Mouse (Mus musculus) cerebellum, adult 18-20 months (tissue): ENCODE data around the gene Pdk2.
"Not testable (repeated sequence)": the region's sequence is repeated elsewhere in the genome, so short reads cannot be mapped to it uniquely, and the experiment has no call there.

ENCODE experiments used
- DNase-seq, 2 experiments: peaks; one replicate each; pipeline ENCODE4 v3.0.0; 2021

The Pdk2 gene

DNA sequence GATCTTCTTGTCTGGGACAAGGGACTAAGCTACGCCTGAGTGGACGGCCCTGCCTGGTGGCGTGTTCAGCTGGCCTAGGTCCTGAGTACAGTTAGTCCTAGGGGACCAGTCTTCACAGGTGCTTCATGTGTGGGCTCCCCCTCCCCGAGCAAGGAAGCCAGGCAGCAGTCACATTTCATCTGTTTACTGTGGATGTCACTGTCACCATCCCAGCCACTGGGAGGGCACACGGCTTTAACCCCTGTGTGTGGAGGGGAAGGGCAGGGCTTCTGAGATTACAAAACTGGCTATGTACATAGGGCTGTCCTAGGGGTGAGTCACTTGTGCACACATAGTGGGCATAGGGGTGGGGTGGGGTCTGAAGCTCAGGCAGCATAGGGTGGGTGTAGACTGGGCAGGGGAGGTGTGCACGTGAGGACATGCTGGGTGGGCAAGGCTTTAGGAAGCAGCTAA, 15.0 kb downstream of the Pdk2 start:
- no peak for DNase-seq

DNA sequence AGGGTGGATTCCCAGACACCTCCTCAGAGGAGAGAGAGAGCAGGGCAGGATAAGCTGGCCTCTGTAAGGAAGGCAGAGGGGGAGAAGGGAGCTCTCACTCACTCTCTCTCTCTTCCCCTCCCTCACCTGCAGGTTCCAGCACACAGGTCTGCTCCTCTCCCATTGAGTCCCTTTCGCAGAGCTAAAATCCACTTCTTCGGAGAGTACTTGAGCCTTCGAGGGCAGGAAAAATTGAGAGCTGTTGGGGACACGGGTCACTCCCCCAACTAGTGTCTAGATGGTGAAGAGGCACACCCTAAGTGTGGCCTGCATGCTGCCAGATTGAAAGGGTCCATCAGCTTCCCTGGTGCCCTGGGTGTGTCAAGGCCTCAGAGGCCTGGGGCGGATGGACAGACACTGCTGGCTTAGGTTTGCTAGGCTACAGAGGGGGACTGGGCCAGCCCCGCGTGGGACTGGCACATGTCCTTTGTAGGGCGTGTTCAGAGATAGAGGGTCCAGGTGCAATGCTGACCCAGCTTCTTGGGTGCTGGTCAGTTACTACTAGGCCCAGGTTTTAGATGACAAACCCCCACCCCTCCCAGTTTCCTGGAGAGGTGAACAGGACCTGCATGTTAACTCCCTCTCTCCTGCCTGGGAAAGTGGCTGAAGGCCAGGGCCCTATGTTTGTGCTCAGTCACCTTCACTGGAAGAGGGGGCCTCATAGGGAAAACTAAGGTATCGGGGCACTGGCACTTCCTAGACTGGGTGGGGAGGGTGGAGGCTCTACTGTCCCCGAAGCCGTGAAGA, 15.7 kb downstream of the Pdk2 start:
- no peak for DNase-seq

DNA sequence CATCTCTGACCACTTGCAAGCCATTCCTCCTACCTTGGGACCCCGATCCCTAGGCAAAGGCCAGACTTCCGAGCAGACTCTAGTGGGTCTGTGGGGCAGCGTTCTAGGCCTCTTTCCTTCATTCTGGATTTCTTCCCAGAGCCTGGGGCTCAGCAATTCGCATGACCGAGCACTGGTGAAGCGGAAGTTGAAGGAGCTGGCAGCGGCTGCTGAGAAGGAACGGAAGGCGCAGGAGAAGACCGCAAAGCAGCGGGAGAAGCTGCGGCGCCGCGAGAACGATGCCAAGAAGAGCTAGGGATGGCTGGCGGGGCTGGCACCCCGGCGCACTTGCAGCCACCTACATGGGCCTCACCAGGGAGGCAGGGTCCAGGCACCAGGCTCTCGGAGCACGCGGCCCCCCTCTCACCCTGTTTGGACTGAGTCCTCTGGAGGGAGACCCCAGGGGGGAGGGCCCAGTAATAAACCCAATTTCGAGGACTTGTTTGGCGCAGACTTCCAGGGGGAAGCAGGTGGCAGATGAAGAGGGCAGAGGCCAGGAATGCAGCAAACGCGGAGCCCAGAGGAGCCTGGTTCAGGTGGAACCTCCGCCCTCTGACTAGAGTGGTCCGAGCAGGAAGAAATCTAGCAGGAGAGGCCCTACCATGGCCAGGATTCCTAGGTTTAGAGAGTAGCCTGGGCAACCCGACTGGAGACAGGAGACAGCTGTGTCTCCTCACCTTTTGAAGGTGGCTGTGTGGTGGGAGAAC, 16.5 kb downstream of the Pdk2 start:
- DNase-seq = peak; percentile 90 to 91

DNA sequence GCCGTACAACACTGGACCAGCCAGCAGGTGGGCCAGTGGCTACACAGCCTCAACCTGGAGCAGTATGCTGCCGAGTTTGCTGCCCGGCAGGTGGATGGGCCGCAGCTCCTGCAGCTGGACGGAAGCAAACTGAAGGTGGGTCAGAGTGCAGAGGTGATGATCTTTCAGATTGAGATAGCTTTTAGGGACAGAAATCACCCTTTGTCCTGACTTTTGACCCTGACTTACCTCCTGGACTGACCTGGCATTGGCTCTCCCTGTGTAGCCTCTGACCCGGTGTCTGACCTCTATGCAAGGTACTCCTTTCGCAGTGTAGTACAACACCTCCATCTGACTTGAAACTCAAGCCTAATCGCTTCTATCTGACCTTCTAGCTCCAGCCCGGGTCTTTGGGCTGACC, 17.7 kb downstream of the Pdk2 start:
- DNase-seq = no peak

DNA sequence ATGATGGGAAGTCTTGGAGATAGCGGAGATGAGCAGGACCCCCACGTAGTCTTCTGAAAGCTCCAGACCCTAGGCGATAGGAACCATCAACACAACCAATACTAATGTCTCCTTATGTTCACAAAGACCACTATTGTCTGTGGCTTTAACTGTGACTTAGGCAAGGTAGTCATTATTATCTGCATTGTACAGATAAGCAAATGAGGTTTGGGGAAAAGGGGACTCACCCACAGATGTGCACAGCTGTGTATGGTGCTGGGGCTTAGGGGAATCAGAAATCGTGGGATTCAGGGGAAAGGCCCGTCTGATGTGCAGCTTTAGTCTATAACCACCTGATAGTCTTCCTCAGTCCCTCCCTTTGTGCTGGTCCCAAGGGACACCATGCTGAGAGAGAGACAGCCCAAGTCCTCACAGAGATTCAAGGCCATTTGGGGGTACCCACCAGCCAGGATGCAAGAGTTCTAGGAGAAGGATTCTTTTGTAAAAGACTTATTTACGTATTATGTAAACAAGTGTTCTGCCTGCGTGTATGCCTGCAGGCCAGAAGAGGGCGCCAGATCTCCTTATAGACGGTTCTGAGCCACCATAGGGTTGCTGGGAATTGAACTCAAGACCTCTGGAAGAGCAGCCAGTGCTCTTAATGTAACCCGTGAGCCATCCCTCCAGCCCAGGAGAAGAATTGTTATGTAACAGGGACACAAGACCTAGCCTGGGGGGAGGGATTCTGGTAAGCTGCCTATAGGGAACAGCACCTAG, 18.7 kb downstream of the Pdk2 start:
- DNase-seq = no peak

DNA sequence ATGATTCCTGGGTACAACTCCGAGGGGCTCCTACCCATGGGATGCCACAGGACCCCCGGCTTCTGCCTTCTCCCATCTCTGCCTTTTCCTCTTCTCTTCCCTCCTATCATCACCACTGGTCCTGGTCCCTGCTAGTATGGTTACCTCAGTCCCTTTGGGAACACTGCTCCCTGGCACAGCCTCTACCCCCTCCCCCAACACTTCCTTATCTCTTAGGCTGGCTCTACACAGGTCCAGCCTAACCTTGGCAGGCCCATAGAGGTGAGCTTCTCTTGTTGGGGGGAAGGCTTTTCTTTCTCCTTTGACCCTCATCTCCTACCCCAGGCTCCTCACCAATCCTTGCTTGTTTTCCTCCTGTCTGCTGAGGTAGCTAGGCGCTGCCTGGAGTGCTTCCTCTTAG, 25.7 kb downstream of the Pdk2 start:
- DNase-seq = no peak

DNA sequence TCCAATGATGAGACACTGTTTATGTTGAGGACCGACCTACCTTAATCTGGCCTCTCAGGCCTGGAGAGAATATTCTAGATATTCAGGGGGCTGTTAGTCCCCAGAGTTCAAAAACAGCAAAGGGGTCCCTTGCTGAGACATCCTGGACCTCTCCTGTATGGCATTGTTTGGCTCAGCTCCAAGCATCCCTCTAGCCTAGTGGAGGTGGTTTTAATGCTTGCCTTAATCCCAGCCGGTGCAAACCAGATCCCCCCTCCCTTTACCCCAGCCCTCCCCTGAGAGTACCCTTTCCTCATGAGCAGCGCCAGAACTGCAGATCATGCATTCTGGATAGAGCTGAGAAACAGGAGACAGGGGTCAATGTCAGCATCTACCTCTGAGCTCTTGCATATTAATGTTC, 28.7 kb downstream of the Pdk2 start:
- DNase-seq = peak in 1 of 2 experiments; percentile 28

DNA sequence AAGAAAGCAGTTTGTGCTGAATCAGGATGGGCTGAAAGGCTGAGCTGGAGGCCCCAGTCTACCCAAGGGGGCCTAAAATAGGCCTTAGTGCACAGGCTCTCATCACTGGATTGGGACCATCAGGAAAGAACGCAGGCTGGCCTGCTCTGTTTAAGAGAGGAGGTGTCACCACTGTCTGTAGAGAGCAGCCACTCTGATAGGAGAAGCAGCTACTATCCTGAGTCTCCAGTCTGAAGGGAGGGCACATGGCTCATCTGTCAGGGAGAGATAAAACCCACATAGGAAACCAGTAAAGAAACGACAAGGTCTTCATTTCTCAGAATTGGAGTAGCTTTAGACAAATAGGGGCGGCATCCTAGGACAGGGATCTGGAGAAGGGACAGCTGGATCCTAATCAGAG, 29.1 kb downstream of the Pdk2 start:
- no peak for DNase-seq

DNA sequence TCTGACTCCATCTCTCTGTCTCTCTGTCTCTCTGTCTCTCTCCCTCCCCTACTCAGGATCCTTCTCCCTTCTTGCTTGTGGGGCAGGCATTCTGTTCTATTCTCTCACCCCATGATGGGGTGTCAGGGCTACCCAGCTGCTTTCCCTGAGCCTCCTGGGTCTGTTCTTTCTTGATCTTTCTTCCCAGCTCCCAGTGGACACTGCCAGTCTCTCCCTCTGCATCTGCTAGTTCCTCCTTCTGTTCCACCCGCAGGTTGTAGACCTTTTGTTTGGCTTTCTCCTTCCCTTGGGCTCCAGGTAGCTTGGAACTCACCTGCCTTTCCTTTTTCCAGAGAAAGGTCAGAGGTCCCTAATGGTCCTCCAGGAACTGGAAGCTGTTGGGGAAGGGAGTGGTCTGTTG, 29.7 kb downstream of the Pdk2 start:
- DNase-seq = no peak

DNA sequence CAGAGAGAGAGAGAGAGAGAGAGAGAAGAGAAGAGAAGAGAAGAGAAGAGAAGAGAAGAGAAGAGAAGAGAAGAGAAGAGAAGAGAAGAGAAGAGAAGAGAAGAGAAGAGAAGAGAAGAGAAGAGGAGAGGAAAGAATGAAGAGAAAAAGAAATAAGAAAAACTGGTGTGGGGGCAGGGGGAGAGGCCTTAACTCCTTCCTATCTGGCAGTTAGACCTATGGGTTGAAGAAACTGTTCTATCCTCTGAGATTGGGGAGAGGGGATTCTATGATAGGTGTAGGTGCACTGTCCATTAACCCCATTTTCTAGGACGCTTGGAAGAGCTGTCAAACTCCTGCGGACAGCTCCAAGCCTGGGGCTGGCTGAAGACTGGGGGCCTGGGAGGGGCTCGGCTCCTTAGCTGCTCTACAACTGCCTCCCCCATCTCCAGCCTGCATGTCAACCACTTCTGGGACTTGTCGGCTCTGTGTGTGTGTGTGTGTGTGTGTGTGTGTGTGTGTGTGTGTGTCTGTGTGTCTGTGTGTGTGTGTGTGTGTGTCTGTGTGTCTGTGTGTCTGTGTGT, 30.2 kb downstream of the Pdk2 start:
- not testable (repeated sequence) for DNase-seq

DNA sequence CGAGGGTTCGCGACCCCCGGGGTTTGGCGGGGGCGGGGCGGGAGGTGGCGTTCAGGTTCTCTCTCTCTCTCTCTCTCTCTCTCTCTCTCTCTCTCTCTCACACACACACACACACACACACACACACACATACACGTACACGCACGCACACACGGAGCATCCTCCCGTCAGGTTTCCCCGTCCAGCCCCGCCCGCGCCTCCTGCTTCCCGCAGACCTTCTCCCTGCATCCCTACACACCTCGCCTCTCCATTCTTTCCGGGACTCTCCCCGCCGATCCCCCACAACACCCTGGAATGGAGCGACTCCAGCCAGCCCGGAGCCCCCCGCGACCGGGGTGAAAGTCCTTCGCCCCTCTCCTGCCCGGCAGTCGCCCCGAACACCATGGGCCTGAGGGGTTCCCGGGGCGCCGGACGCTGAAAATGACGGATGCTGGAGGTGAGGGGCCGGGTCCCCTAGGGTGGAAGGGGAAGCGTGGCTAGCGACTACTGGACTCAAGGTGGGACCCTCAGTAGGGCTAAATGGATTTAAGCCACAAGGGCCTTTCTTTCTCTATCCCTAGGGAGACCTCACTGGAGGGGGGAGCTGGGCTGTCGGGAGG, 30.9 kb downstream of the Pdk2 start:
- peak; percentile 79 to 82 for DNase-seq

DNA sequence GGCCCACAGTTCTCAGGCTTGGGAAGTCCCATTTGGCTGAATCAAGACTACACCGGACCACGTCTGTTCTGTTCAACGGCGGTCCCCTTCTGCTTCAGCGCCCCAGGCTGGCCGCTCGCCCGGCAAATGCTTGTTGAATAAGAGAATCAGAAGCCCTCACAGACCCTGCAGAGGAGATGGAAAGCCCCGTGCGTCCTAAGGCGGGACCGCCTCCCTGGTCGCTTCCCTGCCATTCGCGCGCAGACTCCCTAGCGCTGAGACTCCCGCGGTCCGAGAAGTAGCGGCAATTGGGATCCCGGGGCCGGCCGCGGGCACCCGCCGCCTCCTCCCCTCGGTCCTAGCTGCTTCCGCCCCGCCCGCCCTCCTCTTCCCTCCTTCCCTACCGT, 31.5 kb downstream of the Pdk2 start, which contains the start of gene Samd14:
Samd14 (plus strand) TSS at position 251 of the 386 bp plus-strand sequence.
- DNase-seq = peak; percentile 67 to 74

DNA sequence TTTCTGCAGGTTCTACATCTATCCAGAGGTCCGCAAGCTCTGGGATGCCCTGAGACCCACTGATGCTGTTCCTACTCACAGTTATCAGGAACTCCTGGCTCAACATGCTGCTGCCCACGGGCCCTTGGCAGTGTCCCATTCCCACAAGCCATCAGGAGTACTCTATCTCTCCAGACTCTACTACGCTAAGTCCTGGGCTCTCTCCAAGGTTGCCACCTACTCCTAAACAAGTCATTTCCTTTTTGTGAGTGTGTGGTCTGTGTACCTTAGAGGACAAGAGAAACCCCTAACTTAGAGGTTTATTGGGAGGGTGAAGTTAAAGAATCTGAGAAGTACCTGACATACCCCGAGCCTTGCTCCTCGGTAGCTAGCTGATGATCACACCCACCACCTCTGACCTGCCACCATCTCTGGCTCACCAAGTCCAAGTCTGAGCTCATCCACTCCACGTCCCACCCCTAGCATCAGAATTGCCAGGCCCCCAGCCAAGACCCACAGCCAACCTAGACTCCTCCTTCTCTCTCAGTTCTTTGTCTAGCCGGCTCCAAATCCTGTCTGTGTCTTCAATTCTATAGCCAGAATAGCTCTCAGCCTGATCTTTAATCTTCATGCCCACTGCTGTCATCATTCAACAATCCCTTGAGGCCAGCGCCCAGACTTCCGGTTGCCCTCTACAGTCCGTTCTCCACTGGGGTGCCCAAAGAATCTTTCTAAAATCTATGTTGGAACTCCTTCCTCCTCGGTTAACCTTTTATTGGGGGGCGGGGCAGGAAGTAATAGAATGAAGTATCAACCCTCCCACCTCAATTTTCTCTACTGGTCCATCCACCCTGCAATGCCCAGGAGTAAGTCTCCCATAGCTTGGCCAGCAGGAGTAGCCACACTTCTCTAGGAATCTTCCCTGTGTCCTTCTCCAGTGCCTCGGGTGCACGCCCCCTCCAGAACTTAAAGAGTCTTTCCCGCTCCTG, 32.2 kb downstream of the Pdk2 start:
- DNase-seq = no peak

DNA sequence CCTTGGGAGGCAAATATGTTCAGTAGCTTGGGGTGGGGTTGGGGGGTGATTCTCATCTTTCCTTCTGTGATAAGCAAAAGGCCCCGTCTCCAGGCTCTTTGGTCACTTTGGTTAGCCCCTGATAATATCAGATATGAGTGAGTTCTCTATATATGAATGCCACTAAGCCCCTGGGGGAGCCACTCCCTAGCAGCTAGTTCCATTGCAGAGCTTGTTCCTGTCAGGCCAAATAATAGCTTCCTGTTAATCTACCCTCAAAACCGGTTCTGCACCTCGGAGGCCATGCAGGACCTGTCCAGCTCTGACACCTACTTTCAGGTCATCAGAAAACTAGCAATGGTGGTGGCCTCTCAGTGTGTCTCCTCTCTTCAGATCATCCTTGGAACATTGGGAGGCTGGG, 33.7 kb downstream of the Pdk2 start:
- no peak for DNase-seq

DNA sequence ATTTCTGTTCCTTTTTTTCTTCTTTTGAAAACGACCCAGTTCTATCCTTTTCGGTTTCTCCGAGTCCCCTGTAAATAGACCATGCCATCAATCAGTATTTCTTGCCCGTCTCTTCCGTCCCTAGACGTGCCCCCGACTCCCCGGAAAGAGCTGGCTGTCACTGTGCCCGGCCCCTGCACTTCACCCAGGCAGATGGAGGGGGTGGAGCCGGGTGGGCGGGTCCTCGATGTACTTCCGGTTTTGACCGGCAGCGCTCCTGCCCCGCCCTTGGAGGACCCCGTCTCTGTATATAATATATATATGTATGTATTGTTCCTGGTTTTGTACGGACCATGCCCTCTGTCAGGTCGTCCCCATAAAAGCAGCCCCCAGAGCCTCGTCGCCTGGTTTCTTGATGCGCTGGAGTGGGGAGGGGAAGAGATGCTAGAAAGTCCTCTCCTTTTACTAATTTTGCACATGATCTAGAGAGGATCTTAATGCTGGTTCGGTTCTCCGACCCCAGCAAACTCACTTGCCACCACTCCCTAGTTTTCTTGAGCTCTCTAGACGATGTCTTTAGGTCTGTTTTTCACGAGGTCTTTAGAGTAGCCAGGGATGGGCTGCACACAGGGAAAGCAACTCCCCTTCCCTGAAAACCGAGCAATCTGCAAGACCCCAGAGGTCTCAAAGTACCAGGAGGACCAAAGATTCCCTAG, 34.5 kb downstream of the Pdk2 start:
- peak; percentile 69 to 70 for DNase-seq

DNA sequence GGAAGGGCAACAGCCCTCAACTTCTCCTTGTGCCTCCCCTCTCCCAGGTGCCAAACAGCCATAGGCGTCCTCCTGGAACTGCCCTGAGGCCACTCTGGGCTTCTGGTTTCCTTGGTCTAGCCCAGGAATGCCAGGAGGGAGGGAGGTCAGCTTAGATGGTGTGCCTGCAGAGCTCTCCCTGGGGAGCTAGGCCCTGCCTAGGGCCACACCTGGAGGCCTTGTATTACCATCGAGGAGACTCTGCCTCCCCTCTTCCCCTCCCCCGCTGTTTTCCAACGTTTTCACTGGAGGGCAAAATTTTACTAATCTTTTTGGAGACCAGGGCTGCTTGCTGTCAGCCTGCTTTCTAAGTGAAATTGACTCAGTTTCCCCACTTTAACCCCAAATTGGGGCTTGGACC, 35.1 kb downstream of the Pdk2 start:
- peak in 1 of 2 experiments; percentile 20 for DNase-seq

DNA sequence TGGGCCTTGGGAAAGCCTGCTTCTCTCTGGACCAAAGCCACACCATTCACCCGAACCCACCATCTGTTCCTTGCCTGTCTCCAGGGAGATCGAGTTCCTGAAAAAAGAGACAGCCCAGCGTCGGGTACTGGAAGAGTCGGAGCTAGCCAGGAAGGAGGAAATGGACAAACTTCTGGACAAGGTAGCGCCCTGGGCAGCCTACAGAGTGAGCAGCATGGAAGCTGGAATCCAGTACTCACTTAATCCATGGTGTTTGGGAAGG, 36.3 kb downstream of the Pdk2 start:
- DNase-seq = peak; percentile 53 to 56

DNA sequence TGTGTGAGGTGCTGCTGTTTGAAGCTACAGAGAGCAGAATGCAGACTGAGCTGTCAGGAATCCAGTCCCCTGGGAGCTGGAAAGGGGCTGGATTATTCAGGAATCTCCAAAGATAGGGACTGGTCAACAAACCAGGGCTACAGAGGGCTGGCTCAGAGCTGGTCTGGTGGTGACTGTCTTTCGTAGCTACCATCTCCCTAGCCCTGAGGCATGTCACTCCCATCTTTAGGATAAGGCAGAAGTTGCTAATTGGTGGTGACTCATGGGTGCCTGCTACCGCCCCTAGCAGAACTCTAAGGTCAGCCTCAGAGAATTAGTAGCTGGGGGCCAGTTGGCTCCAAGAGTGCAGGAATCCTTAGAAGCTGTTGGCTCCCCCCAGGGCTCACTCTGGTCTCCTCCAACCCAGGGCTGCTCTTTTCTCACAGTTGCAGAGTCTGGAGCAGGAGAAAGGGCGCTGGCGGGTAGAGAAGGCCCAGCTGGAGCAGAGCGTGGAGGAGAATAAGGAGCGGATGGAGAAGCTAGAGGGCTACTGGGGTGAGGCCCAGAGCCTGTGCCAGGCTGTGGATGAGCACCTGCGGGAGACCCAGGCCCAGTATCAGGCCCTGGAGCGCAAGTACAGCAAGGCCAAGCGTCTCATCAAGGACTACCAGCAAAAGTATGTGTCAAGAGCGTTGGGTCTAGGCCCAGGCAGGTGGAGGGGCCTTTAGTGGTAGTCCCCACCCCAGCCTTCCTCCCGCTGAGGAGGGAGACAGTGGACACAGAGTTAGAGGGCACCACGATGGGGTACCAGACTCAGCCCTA, 36.8 kb downstream of the Pdk2 start:
- DNase-seq = peak in 1 of 2 experiments; percentile 4

DNA sequence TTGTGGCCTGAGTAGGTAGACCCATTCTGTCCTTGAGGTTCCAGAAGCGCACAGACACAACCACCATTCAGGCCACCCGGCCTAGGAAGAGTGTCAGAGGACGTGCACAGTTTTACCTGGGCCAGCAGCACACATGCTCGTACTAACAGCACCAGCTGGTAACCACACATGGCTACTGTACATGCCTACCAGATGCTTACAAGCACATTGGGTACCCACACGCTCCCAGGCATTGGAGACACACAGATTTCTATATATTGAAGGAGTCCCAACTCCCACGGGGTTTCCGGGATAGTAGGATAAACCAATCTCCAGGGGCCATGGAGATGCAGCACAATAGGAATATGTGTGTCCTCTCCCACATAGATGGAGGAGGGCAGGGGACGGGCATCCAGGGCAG, 38.4 kb downstream of the Pdk2 start:
- DNase-seq = peak in 1 of 2 experiments; percentile 3
